Mouse (Mus musculus): ENCODE measurements around the gene Preb. TPM values are rescaled to one million over a fixed set of nuclear protein-coding genes. Genes with fewer than 3 reads are reported as not detected.
A peak's percentile ranks its signal among the peaks of the same experiment; 100 is the strongest.

The Preb gene
- polyA plus RNA-seq, 1 experiment from 2014 or later, result 135 TPM

- no peak overlapping the region for H3K27ac ChIP-seq
- no peak overlapping the region for H3K4me3 ChIP-seq (replicated peaks)
- WGBS, result 85% methylated on average over 6 of the region's 6 CpGs
- no peak overlapping the region for H3K4me2 ChIP-seq
- H3K36me3 ChIP-seq, result no peaks in the 10 kb centered on the region
- no peaks in the 10 kb centered on the region for H3K4me1 ChIP-seq
- no peak for ATAC-seq (ENCODE audit: insufficient read depth, low FRiP score, low read depth)
- H3K9me3 ChIP-seq, result no peaks in the 10 kb centered on the region
- no peaks in the 10 kb centered on the region for H3K27me3 ChIP-seq (replicated peaks)
- no peak overlapping the region for H3K9ac ChIP-seq
Measured at GRCm38 (mm10) chr5:30930846-30931245, 29.3 kb downstream of the Preb start.

GRCm38 (mm10) chr5:30930121-30930520, 30.0 kb downstream of the Preb start:
- H3K36me3 ChIP-seq, result no peaks in the 10 kb centered on the region
- 34% methylated on average over 4 of the region's 4 CpGs for WGBS
- no peak overlapping the region for H3K4me3 ChIP-seq (replicated peaks)
- H3K4me1 ChIP-seq, result no peaks in the 10 kb centered on the region
- H3K27ac ChIP-seq, result no peak overlapping the region
- no peaks in the 10 kb centered on the region for H3K9me3 ChIP-seq
- H3K9ac ChIP-seq, result no peak overlapping the region
- no peak overlapping the region for H3K4me2 ChIP-seq
- ATAC-seq (ENCODE audit: insufficient read depth, low FRiP score, low read depth), result no peak
- H3K27me3 ChIP-seq (replicated peaks), result no peaks in the 10 kb centered on the region

DNA sequence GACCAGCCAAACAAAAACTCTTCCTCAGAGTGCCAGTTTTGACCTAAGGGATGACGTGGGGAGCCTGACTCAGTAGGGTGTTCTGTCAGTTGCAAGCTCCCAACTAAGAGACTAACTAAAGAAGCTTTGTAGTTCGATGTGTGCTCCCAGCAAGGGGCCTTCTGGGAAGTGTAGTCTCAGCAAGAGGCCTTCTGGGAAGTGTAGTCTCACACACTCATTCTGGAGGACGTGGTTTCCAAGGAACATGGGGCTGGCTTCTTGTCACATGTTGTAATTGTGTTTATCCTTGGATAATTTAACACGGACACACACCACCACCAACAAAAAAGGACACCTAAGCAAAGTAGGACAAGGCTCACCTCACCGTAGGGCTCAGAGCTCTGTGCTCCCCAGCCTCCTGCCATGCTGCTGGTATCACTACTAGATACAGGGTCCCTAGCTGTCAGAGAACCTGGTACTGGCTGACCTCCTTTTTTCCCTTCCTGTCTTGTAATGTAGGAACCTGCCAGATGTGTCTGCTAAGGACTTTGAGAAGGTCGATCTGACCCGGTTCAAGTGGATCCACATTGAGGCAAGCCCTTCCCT, 32.1 kb downstream of the Preb start:
- Histone ChIP-seq H3K9ac (no peak overlapping the region), H3K27me3 (replicated peaks) (no peaks in the 10 kb centered on the region), H3K4me2 (0 out of 2 replicates have a peak overlapping the region, but pooled peaks have one; percentile 24), H3K4me1 (no peaks in the 10 kb centered on the region), H3K4me3 (replicated peaks) (no peak overlapping the region), H3K27ac (no peak overlapping the region), H3K9me3 (no peaks in the 10 kb centered on the region), H3K36me3 (no peaks in the 10 kb centered on the region)
- WGBS, result 45% methylated on average over 7 of the region's 7 CpGs
- ATAC-seq (ENCODE audit: insufficient read depth, low FRiP score, low read depth), result no peak

- ATAC-seq (ENCODE audit: insufficient read depth, low FRiP score, low read depth), result no peak
- Histone ChIP-seq H3K4me2 (no peak overlapping the region), H3K4me3 (replicated peaks) (no peak overlapping the region), H3K27ac (no peak overlapping the region), H3K9ac (no peak overlapping the region), H3K36me3 (no peaks in the 10 kb centered on the region), H3K4me1 (peaks cover 13% of the 10 kb centered on the region), H3K27me3 (replicated peaks) (no peaks in the 10 kb centered on the region), H3K9me3 (no peaks in the 10 kb centered on the region)
- 83% methylated on average over 2 of the region's 2 CpGs for WGBS
Measured at GRCm38 (mm10) chr5:30926073-30926472, 34.1 kb downstream of the Preb start.

GRCm38 (mm10) chr5:30925217-30925616, 34.9 kb downstream of the Preb start:
- Histone ChIP-seq H3K4me3 (replicated peaks) (no peak overlapping the region), H3K36me3 (peaks cover 7% of the 10 kb centered on the region; the same call in 1 of the 2 replicates), H3K9me3 (no peaks in the 10 kb centered on the region), H3K27me3 (replicated peaks) (no peaks in the 10 kb centered on the region), H3K27ac (no peak overlapping the region), H3K4me1 (peaks cover 20% of the 10 kb centered on the region), H3K9ac (no peak overlapping the region), H3K4me2 (no peak overlapping the region)
- ATAC-seq (ENCODE audit: insufficient read depth, low FRiP score, low read depth), result no peak
- WGBS, result 95% methylated on average over 5 of the region's 5 CpGs

- Histone ChIP-seq H3K27me3 (replicated peaks) (no peaks in the 10 kb centered on the region), H3K4me3 (replicated peaks) (no peak overlapping the region), H3K4me1 (peaks cover 26% of the 10 kb centered on the region), H3K36me3 (peaks cover 12% of the 10 kb centered on the region; the same call in 1 of the 2 replicates), H3K4me2 (no peak overlapping the region), H3K27ac (no peak overlapping the region), H3K9me3 (no peaks in the 10 kb centered on the region), H3K9ac (no peak overlapping the region)
- WGBS, result 72% methylated on average over 8 of the region's 8 CpGs
- no peak for ATAC-seq (ENCODE audit: insufficient read depth, low FRiP score, low read depth)
Measured at GRCm38 (mm10) chr5:30924614-30925013, 35.5 kb downstream of the Preb start.

GRCm38 (mm10) chr5:30923119-30923518, 37.0 kb downstream of the Preb start:
- ATAC-seq (ENCODE audit: insufficient read depth, low FRiP score, low read depth), result no peak
- H3K4me3 ChIP-seq (replicated peaks), result no peak overlapping the region
- H3K4me2 ChIP-seq, result no peak overlapping the region
- H3K4me1 ChIP-seq, result peaks cover 36% of the 10 kb centered on the region
- H3K27me3 ChIP-seq (replicated peaks), result no peaks in the 10 kb centered on the region
- H3K9me3 ChIP-seq, result no peaks in the 10 kb centered on the region
- H3K36me3 ChIP-seq, result peaks cover 23% of the 10 kb centered on the region; the same call in 1 of the 2 replicates
- WGBS, result 76% methylated on average over 6 of the region's 6 CpGs
- H3K27ac ChIP-seq, result no peak overlapping the region
- H3K9ac ChIP-seq, result no peak overlapping the region

DNA sequence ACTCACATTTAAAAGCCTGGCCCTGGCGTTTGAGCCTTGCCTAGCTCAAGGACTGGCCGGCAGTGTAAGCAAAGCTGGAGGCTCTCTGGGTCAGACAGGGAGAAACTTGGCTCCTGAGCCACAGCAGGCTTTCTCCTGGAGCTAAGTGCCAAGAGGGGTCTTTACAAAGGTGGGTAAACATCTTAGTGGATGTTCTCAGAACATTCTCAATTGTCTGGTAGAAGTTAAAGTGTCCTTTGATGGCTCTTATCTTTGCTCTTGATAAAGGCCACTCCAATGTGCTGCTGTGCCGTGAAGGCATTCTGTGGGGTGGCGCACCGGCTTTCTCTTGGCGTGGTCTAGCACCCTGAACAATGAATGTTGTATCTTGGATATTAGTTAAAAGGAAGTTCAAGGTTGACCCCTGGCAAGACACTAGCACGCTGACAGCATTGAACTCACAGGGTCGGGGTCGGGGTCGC, 37.5 kb downstream of the Preb start:
- Histone ChIP-seq H3K4me3 (replicated peaks) (peak overlapping the region; percentile 58; the same call in 1 of the 2 replicates), H3K4me1 (peaks cover 42% of the 10 kb centered on the region), H3K27me3 (replicated peaks) (no peaks in the 10 kb centered on the region), H3K4me2 (peak overlapping the region; percentile 85), H3K9me3 (no peaks in the 10 kb centered on the region), H3K9ac (no peak overlapping the region), H3K36me3 (peaks cover 27% of the 10 kb centered on the region), H3K27ac (no peak overlapping the region)
- no peak for ATAC-seq (ENCODE audit: insufficient read depth, low FRiP score, low read depth)
- 50% methylated on average over 10 of the region's 10 CpGs for WGBS

- WGBS, result under 1% methylated on average over 37 of the region's 40 CpGs
- H3K27ac ChIP-seq, result peak within 1 kb of the TSS; percentile 90
- peaks cover 36% of the 10 kb centered on the region for H3K36me3 ChIP-seq
- H3K9ac ChIP-seq, result peak within 1 kb of the TSS; percentile 56
- peaks cover 53% of the 10 kb centered on the region for H3K4me1 ChIP-seq
- H3K4me2 ChIP-seq, result peak within 1 kb of the TSS; percentile 85
- ATAC-seq (ENCODE audit: insufficient read depth, low FRiP score, low read depth), result peak; percentile 88
- H3K9me3 ChIP-seq, result no peaks in the 10 kb centered on the region
- H3K4me3 ChIP-seq (replicated peaks), result peak within 1 kb of the TSS; percentile 58
- H3K27me3 ChIP-seq (replicated peaks), result no peaks in the 10 kb centered on the region
Measured at GRCm38 (mm10) chr5:30921256-30922033, 38.7 kb downstream of the Preb start, which contains the start of gene Khk. Gene Khk (plus strand): TSS chr5:30921431.

DNA sequence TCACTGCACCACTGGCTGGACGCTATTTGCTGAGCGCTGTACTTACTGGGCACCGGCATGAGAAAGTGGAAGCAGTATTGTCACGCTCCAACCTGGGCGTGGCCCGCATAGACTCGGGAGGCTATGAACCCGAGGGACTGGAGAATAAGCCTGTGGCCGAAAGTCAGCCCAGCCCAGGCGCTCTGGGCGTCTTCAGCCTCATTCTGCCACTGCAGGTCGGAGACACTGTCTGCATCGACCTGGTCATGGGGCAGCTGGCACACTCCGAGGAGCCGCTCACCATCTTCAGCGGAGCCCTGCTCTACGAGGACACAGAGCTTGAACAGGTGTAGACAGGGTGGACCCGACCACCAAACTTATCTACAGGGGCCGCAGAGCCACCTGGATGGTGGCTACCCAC, 39.5 kb downstream of the Preb start:
- no peaks in the 10 kb centered on the region for H3K27me3 ChIP-seq (replicated peaks)
- H3K36me3 ChIP-seq, result peaks cover 36% of the 10 kb centered on the region
- peak overlapping the region; percentile 44; the same call in 1 of the 2 replicates for H3K27ac ChIP-seq
- peak overlapping the region; percentile 85 for H3K4me2 ChIP-seq
- no peak for ATAC-seq (ENCODE audit: insufficient read depth, low FRiP score, low read depth)
- H3K4me3 ChIP-seq (replicated peaks), result peak overlapping the region; percentile 58
- H3K9ac ChIP-seq, result no peak overlapping the region
- peaks cover 60% of the 10 kb centered on the region for H3K4me1 ChIP-seq
- 52% methylated on average over 19 of the region's 19 CpGs for WGBS
- no peaks in the 10 kb centered on the region for H3K9me3 ChIP-seq

GRCm38 (mm10) chr5:30919831-30920614, 40.1 kb downstream of the Preb start:
- Histone ChIP-seq H3K36me3 (peaks cover 36% of the 10 kb centered on the region), H3K9me3 (no peaks in the 10 kb centered on the region), H3K4me2 (peak overlapping the region; percentile 85), H3K9ac (no peak overlapping the region), H3K4me1 (peaks cover 64% of the 10 kb centered on the region), H3K4me3 (replicated peaks) (peak overlapping the region; percentile 58), H3K27me3 (replicated peaks) (no peaks in the 10 kb centered on the region), H3K27ac (peak overlapping the region; percentile 44; the same call in 1 of the 2 replicates)
- WGBS, result 64% methylated on average over 11 of the region's 11 CpGs
- no peak for ATAC-seq (ENCODE audit: insufficient read depth, low FRiP score, low read depth)

Data from stomach, embryonic 15.5 days (tissue).